Mouse (Mus musculus) kidney, embryonic 14.5 days (tissue): ENCODE measurements at regions not wholly inside any gene's neighbourhood (a gene's known extent, or its start where the extent isn't known, plus 50 kb on each side); places are given as distances from the start of the nearest gene placed in this dataset.

ENCODE experiments used
- ATAC-seq: fragments of 200-750 bp; cut with Nextera tagmentation; 2 replicates; pipeline ENCODE4 v1.8.0; 2017; ENCODE audit warnings: moderate number of reproducible peaks, mild to moderate bottlenecking, moderate TSS enrichment, moderate library complexity; ENCODE audit not compliant: low FRiP score, low TSS enrichment
- H3K27ac ChIP-seq: fragments of 300-500 bp; sonication (generic); 2 replicates; pipeline ENCODE4 v1.5.1; 2014; ENCODE audit warnings: low read depth, mild to moderate bottlenecking, low read length, moderate library complexity, mixed read lengths
- H3K27me3 ChIP-seq: fragments of 300-500 bp; sonication (generic); 2 replicates; pipeline ENCODE4 v1.6.1; 2014; ENCODE audit warnings: mild to moderate bottlenecking, low read length; ENCODE audit not compliant: control insufficient read depth, insufficient read depth
- H3K36me3 ChIP-seq: fragments of 300-500 bp; sonication (generic); 2 replicates; pipeline ENCODE4 v1.6.1; 2014; ENCODE audit warnings: low read length, mixed read lengths; ENCODE audit not compliant: control insufficient read depth, insufficient read depth
- H3K4me1 ChIP-seq: fragments of 300-500 bp; sonication (generic); 2 replicates; pipeline ENCODE4 v1.6.1; 2014; ENCODE audit warnings: low read length, mixed read lengths; ENCODE audit not compliant: control insufficient read depth, insufficient read depth
- H3K4me2 ChIP-seq: fragments of 300-500 bp; sonication (generic); replicated peaks from 2 replicates; pipeline ENCODE4 v1.6.1; 2014; ENCODE audit warnings: low read depth, mild to moderate bottlenecking, low read length
- H3K4me3 ChIP-seq: fragments of 300-500 bp; sonication (generic); 2 replicates; pipeline ENCODE4 v1.5.1; 2014; ENCODE audit warnings: mild to moderate bottlenecking, low read length
- H3K9ac ChIP-seq: fragments of 300-500 bp; sonication (generic); 2 replicates; pipeline ENCODE4 v1.6.1; 2014; ENCODE audit warnings: low read depth, mild to moderate bottlenecking, low read length, moderate library complexity
- H3K9me3 ChIP-seq: fragments of 300-500 bp; sonication (generic); 2 replicates; pipeline ENCODE4 v1.6.1; 2016; ENCODE audit warnings: low read length; ENCODE audit not compliant: control insufficient read depth
- WGBS: fragments of 180-500 bp; shearing (Covaris S2); extraction: QIAGEN DNeasy Blood & Tissue Kit; methylation state at CpG from one replicate; pipeline ENCODE4 v1.1.7; 2014; 5-methylcytosine and 5-hydroxymethylcytosine counted together

DNA sequence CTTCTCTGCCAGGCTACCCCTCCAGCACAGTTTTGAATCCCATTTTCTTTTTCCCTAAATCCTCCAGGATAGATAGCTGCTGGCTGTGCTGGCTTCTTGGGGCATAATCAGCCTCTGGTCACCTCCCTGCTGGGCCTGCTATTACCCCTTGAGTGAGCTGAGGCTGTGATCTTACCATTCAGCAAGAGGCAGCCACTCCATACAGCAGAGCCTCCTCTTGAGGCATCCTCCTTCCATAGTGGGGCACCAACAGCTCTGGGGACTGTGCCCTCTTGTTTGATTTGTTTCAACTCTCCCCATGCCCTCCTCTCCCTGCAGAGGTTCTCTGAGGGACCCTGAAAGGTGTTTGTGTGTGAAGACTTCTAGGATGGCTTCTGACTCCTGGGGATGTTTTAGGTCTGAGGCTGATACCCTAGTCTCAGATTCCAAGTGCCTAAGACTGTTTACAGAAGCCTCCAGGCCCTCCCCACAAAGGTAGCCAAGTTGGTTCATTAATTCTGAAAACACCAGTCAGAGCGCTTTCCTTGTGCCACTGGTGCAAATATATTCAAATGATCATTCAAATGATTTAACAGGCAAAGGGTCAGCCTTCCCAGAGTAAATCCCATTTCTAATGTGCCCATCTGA, 343.9 kb downstream of the Eipr1 start:
- Histone ChIP-seq H3K4me3 (no peak overlapping the region), H3K36me3 (no peaks in the 10 kb centered on the region), H3K9ac (no peak overlapping the region; the same call in 1 of the 2 replicates), H3K4me2 (peak overlapping the region; percentile 34; the same call in 1 of the 2 replicates), H3K9me3 (no peaks in the 10 kb centered on the region), H3K4me1 (peaks cover 20% of the 10 kb centered on the region), H3K27ac (no peak overlapping the region; the same call in 1 of the 2 replicates), H3K27me3 (no peaks in the 10 kb centered on the region)
- WGBS: 22% methylated on average over 1 of the region's 1 CpGs
- ATAC-seq: no peak; the same call in 1 of the 2 replicates

DNA sequence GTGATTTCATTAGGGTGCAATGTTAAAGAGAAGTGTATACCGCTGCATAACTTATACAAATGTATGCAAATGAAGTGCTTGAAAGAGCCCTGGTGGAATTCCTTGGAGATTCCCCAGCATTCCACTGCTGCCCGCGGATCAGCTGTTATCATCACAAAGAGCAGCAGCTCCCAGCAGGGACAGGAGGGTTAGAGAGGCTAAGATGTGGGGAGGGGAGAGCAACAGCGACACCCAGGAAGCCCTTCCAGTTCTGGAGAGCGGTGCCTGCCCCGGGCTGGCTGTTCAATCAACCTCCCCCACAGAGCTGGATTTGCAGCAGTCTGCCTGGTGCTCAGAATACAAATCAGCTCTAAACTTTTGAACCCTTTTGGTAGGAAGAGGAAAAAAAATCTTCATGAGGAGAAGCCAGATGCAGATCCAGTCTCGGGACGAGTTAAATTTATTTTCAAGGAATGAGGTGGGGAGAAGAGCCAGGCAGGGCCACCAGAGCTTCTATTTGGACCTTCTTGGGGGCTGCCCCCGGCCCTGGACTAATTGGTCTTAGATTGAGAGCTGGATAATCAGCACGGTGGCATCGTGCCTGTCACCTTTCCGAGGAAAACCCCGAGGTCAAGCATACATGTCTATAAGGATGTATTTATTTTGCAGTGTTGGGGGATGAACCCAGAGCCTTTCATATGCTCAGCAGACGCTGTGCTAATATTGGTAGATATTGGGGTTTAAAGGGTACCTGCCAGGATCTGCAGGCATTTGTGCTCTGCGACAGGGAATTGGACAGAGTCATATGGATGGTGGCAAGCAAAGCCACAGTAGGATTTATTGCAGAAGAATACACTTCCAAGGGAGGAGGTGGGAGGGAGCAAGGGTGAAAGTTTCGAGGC, 344.7 kb downstream of the Eipr1 start:
- no peaks in the 10 kb centered on the region for H3K36me3 ChIP-seq
- H3K4me1 ChIP-seq: peaks cover 20% of the 10 kb centered on the region
- peak overlapping the region; percentile 44; the same call in 1 of the 2 replicates for H3K9ac ChIP-seq
- no peaks in the 10 kb centered on the region for H3K9me3 ChIP-seq
- H3K27ac ChIP-seq: peak overlapping the region; percentile 24; the same call in 1 of the 2 replicates
- H3K4me2 ChIP-seq: peak overlapping the region; percentile 34; the same call in 1 of the 2 replicates
- peak; percentile 84 for ATAC-seq
- H3K27me3 ChIP-seq: no peaks in the 10 kb centered on the region
- no peak overlapping the region for H3K4me3 ChIP-seq
- WGBS: 6% methylated on average over 16 of the region's 16 CpGs

DNA sequence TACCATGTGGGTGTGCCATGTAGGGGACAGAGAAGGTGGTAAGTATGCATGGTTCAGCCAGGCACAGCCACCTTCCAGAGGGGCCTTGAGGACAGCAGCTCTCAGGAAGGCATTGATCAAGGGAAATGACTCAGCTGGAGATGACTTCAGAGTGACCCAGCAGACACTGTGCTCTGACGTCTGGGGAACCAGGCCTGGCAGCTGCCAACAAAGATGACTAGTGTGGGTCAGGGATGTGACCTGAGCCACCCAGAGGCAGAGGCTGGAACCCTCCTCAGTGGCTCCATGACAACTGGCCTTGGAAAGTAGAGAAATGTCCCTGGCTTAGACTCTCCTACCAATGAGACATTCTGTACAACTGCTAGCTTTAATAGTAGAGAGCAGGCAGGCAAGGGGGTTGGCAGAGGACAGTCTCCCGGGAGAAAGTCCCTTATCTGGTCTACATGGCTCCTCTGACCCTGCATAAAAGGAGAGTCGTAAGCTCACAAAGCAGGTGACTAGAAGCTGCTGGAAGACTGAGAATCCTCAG, 348.5 kb downstream of the Eipr1 start:
- Histone ChIP-seq H3K9ac (no peak overlapping the region), H3K9me3 (no peaks in the 10 kb centered on the region), H3K36me3 (no peaks in the 10 kb centered on the region), H3K4me1 (peaks cover 19% of the 10 kb centered on the region), H3K27ac (no peak overlapping the region), H3K27me3 (no peaks in the 10 kb centered on the region), H3K4me2 (no peak overlapping the region), H3K4me3 (no peak overlapping the region)
- WGBS: 62% methylated on average over 3 of the region's 3 CpGs
- ATAC-seq: no peak

DNA sequence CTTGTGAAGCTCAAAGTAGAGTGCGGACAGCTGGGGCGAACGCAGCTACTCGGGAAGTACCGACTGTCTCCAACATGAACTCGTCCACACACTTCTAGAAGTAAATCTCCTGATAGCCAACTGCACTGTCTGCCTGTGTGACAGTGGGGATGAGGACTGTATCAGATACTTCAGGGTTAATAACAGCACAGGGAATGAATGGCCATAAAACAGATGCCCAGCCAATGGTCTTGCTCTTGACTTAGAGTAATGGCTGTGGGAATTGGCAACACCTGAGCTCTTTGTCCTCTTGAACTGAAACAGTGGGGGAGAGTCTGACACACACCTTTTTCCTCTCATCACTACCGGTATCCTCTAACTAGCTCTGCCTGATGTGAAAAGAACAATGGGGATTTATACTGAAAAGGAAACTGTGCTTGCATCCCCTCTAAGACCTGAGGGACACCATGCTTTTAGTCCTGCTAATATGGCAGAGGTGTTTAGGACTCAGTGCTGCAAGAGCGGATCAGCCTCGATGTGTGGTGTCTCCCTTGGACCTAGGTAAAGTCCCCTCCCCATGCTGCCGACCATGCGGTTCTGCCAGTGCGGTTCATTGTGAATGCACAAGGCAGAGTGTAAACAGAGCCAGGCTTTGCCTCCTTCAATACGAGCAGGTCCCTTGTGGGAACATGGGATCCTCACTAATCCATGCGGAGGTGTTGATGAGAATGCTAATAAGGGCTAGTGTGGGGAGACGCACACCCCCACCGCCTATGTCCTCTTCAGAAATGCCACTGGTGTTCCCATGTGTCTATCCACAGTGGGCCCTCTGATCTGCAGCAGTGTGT, 355.5 kb downstream of the Eipr1 start:
- no peaks in the 10 kb centered on the region for H3K9me3 ChIP-seq
- no peak overlapping the region for H3K4me2 ChIP-seq
- no peak overlapping the region for H3K27ac ChIP-seq
- no peaks in the 10 kb centered on the region for H3K4me1 ChIP-seq
- no peak for ATAC-seq
- 81% methylated on average over 16 of the region's 16 CpGs for WGBS
- no peak overlapping the region for H3K4me3 ChIP-seq
- H3K36me3 ChIP-seq: no peaks in the 10 kb centered on the region
- no peaks in the 10 kb centered on the region for H3K27me3 ChIP-seq
- no peak overlapping the region for H3K9ac ChIP-seq

DNA sequence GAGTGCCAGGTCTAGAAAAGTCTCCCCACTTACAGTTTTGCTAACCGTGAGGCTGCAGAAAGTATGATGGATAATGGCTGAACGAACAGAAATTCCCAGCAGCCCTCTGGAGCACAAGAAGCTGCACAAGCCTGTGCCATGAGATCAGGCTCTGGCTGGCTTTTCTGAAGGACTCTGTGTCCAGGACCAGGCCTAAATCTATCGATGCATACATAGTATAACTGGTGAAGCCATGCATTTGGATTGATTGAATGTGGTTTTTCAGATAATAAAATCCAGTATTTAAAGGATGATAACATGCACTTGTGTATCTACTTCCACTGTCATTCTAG, 356.1 kb downstream of the Eipr1 start:
- no peak overlapping the region for H3K9ac ChIP-seq
- WGBS: 85% methylated on average over 3 of the region's 3 CpGs
- H3K4me2 ChIP-seq: no peak overlapping the region
- no peak overlapping the region for H3K4me3 ChIP-seq
- ATAC-seq: no peak
- no peaks in the 10 kb centered on the region for H3K36me3 ChIP-seq
- H3K27me3 ChIP-seq: no peaks in the 10 kb centered on the region
- no peaks in the 10 kb centered on the region for H3K9me3 ChIP-seq
- H3K4me1 ChIP-seq: no peaks in the 10 kb centered on the region
- H3K27ac ChIP-seq: no peak overlapping the region

DNA sequence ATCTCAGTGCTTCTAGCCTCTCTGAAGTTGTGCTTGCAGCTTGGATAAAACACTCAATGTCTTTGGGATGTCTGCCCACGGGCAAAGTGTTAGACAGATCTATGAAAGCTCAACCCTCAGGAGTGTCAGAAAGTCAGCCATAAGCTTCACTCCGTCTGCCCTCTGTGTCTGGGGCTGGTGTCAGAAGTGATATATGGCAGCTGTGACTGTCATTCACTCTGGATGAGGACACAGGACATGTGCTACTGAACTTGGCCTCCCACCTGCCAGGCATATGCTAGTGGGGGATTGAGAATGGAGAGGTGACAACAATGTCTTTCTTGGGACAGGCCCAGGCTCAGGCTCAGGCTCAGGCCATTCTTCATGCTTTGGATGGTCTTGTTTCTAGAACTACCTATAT, 366.7 kb downstream of the Eipr1 start:
- Histone ChIP-seq H3K27ac (no peak overlapping the region), H3K36me3 (no peaks in the 10 kb centered on the region), H3K27me3 (no peaks in the 10 kb centered on the region), H3K9ac (no peak overlapping the region), H3K4me1 (no peaks in the 10 kb centered on the region), H3K4me2 (no peak overlapping the region), H3K4me3 (no peak overlapping the region), H3K9me3 (no peaks in the 10 kb centered on the region)
- 45% methylated on average over 2 of the region's 2 CpGs for WGBS
- ATAC-seq: no peak

DNA sequence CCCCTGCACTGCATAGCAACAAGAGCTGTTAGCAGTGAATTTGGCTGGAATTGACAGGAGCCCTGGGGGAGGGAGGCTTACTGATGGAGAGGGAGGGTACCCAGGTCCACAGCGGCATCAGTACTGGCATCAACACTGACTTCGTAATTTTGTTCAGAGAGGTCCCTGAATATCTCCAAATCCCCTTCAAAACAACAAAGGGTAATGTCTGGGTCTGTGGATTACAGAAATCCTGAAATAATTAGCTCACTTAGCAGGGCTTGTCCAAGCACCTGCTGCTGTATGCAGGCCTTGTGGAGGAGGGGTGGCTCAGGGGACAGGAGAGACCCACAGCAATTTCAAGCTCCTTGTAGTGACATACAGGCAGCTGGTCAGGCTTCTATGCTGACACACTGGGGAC, 369.6 kb downstream of the Eipr1 start:
- Histone ChIP-seq H3K4me2 (no peak overlapping the region), H3K9ac (no peak overlapping the region), H3K4me3 (no peak overlapping the region), H3K9me3 (no peaks in the 10 kb centered on the region), H3K36me3 (no peaks in the 10 kb centered on the region), H3K4me1 (no peaks in the 10 kb centered on the region), H3K27ac (no peak overlapping the region), H3K27me3 (no peaks in the 10 kb centered on the region)
- ATAC-seq: no peak
- 84% methylated on average over 2 of the region's 2 CpGs for WGBS

DNA sequence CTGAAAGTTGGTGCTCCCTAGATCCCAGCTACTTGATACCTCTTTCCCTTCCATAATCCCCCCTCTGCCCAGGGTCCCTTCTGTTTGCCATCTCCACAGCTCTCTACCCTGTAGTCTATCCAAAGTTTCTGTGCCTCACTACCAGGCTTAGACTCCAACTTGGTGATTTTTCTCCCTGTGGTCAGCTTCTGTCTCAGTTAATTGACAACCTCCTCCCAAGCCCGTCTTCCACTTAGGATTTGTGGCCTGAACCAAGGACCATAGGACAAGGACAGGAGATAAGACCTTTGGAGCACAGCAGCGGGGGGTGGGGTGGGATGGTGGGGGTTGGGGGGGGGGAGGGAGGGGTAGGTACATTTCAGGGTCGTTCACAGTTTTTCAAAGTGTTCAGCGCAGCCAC, 371.3 kb downstream of the Eipr1 start:
- no peak overlapping the region for H3K4me3 ChIP-seq
- no peak overlapping the region for H3K9ac ChIP-seq
- no peaks in the 10 kb centered on the region for H3K4me1 ChIP-seq
- H3K27ac ChIP-seq: no peak overlapping the region
- no peak for ATAC-seq
- H3K4me2 ChIP-seq: no peak overlapping the region
- H3K36me3 ChIP-seq: no peaks in the 10 kb centered on the region
- WGBS: 68% methylated on average over 4 of the region's 4 CpGs
- H3K9me3 ChIP-seq: no peaks in the 10 kb centered on the region
- no peaks in the 10 kb centered on the region for H3K27me3 ChIP-seq
